Mouse (Mus musculus): ENCODE measurements around the gene Zfp101. TPM values are rescaled to one million over a fixed set of nuclear protein-coding genes. Genes with fewer than 3 reads are reported as not detected.

Zfp101 gene
- 7.5 TPM in 2 replicates for polyA plus RNA-seq (2015; fragmentation: Nextera tagmentation; extraction: Ambion mirVana)

GRCm38 (mm10) chr17:33394182-33395034 lies at the start of gene Zfp101:
Zfp101 (minus strand) TSS chr17:33394641.
- Histone ChIP-seq H3K9ac (peak within 1 kb of the TSS; percentile 70), H3K36me3 (no peaks in the 10 kb centered on the region), H3K4me2 (peak within 1 kb of the TSS; percentile 67), H3K4me3 (peak within 1 kb of the TSS; percentile 87), H3K27me3 (no peaks in the 10 kb centered on the region), H3K27ac (peak within 1 kb of the TSS; percentile 76), H3K4me1 (replicated peaks) (peaks cover 7% of the 10 kb centered on the region), H3K9me3 (replicated peaks) (no peaks in the 10 kb centered on the region)
- under 1% methylated on average over 44 of the region's 44 CpGs for WGBS
- ATAC-seq (replicated peaks; ENCODE audit: insufficient number of reproducible peaks, insufficient read depth, low FRiP score, low read depth), result peak; percentile 99

GRCm38 (mm10) chr17:33441159-33441558 lies 46.7 kb upstream of the Zfp101 start:
- no peaks in the 10 kb centered on the region for H3K36me3 ChIP-seq
- H3K4me1 ChIP-seq (replicated peaks), result peaks cover 6% of the 10 kb centered on the region
- no peaks in the 10 kb centered on the region for H3K27me3 ChIP-seq
- no peak overlapping the region for H3K27ac ChIP-seq
- H3K9me3 ChIP-seq (replicated peaks), result no peaks in the 10 kb centered on the region
- no peak overlapping the region for H3K4me2 ChIP-seq
- no peak overlapping the region for H3K4me3 ChIP-seq
- no peak for ATAC-seq (replicated peaks; ENCODE audit: insufficient number of reproducible peaks, insufficient read depth, low FRiP score, low read depth)
- H3K9ac ChIP-seq, result no peak overlapping the region

- Histone ChIP-seq H3K27ac (no peak overlapping the region), H3K27me3 (no peaks in the 10 kb centered on the region), H3K9me3 (replicated peaks) (no peaks in the 10 kb centered on the region), H3K4me1 (replicated peaks) (peaks cover 6% of the 10 kb centered on the region), H3K4me3 (no peak overlapping the region), H3K9ac (no peak overlapping the region), H3K4me2 (no peak overlapping the region), H3K36me3 (no peaks in the 10 kb centered on the region)
- ATAC-seq (replicated peaks; ENCODE audit: insufficient number of reproducible peaks, insufficient read depth, low FRiP score, low read depth), result peak; percentile 39; the same call in 1 of the 2 replicates
- WGBS, result 32% methylated on average over 5 of the region's 5 CpGs
These were observed 45.5 kb upstream of the Zfp101 start for GRCm38 (mm10) chr17:33439922-33440321.

GRCm38 (mm10) chr17:33439148-33439547 lies 44.7 kb upstream of the Zfp101 start:
- Histone ChIP-seq H3K4me2 (no peak overlapping the region), H3K27ac (no peak overlapping the region), H3K4me1 (replicated peaks) (peaks cover 6% of the 10 kb centered on the region), H3K9ac (no peak overlapping the region), H3K27me3 (no peaks in the 10 kb centered on the region), H3K36me3 (no peaks in the 10 kb centered on the region), H3K4me3 (no peak overlapping the region), H3K9me3 (replicated peaks) (no peaks in the 10 kb centered on the region)
- WGBS, result 71% methylated on average over 1 of the region's 1 CpGs
- no peak for ATAC-seq (replicated peaks; ENCODE audit: insufficient number of reproducible peaks, insufficient read depth, low FRiP score, low read depth)

DNA sequence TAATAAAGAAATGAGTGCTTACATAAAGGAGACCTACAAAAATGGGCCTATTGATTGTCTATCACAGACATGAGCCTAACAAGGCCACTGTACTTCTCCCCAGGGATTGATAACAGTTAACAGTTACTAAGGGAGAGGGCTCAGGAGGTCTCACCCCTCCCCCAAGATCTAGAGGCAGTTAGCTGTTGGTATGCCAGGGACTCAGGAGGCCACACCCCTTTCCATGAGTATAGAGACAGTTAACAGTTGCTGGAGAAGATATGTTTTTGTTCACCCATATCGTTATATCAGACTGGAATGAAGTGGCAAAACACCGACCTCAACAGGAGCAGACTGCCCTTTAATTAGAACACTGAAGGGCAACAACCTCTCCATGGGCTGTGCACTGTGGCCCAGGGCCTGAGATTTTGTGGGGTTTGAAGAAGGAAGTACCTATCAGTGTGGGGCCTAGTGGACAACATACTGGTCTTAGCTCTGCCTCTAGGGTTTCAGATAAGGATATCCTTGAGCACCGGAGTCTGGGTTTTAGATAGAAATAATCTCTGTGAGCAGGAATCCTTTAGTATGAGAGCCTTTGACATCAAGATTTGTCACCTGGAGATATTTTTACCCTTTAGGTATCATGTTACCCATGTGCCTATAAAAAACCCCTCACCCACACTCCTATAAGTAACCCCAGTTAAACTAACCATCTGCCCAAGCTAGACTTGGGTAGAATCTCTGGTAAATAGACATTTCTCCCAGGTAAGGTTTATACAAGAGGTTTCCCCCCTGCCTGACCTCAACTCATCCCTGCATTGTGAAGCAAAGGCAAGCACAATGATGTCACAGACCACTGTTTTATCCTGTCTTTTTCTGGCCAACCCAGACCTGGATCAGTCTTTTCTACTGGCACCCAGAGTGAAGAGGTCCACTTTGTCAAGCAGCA lies 37.8 kb upstream of the Zfp101 start, which contains the start of gene Actl9:
Gene Actl9, plus strand, starts transcription at position 878 of the 928 bp plus-strand sequence.
- Histone ChIP-seq H3K4me2 (no peak within 1 kb of the TSS), H3K27ac (no peak within 1 kb of the TSS), H3K36me3 (no peaks in the 10 kb centered on the region), H3K9me3 (replicated peaks) (no peaks in the 10 kb centered on the region), H3K4me3 (no peak within 1 kb of the TSS), H3K27me3 (no peaks in the 10 kb centered on the region), H3K9ac (no peak within 1 kb of the TSS), H3K4me1 (replicated peaks) (no peaks in the 10 kb centered on the region)
- WGBS, result 29% methylated on average over 3 of the region's 3 CpGs
- ATAC-seq (replicated peaks; ENCODE audit: insufficient number of reproducible peaks, insufficient read depth, low FRiP score, low read depth), result no peak

GRCm38 (mm10) chr17:33392271-33392670 lies 2.2 kb downstream of the Zfp101 start:
- no peaks in the 10 kb centered on the region for H3K9me3 ChIP-seq (replicated peaks)
- 90% methylated on average over 5 of the region's 5 CpGs for WGBS
- no peaks in the 10 kb centered on the region for H3K36me3 ChIP-seq
- no peak overlapping the region for H3K9ac ChIP-seq
- H3K4me3 ChIP-seq, result no peak overlapping the region
- H3K27me3 ChIP-seq, result no peaks in the 10 kb centered on the region
- no peak for ATAC-seq (replicated peaks; ENCODE audit: insufficient number of reproducible peaks, insufficient read depth, low FRiP score, low read depth)
- no peak overlapping the region for H3K27ac ChIP-seq
- no peak overlapping the region for H3K4me2 ChIP-seq
- peaks cover 7% of the 10 kb centered on the region for H3K4me1 ChIP-seq (replicated peaks)

DNA sequence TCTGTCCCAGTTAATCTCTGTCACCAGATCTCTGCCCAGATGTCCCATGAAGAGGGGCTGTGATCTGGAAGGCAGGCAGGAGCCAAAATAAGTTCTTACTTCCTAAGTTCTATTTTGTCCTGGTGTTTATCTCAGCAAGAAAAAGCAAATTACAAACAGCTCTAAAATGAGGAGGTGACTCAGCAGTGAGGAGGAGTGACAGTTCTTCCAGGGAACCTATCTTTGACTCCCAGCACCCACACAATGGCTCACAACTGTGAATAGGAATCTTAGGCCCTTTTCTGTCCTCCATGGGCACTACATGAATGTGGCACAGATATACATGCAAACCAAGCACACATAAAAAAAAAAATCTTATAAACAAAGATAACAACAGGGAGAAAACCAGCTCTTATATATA lies 8.7 kb downstream of the Zfp101 start:
- Histone ChIP-seq H3K9me3 (replicated peaks) (no peaks in the 10 kb centered on the region), H3K27ac (no peak overlapping the region), H3K27me3 (no peaks in the 10 kb centered on the region), H3K4me1 (replicated peaks) (no peaks in the 10 kb centered on the region), H3K4me2 (no peak overlapping the region), H3K36me3 (peaks cover 48% of the 10 kb centered on the region), H3K9ac (no peak overlapping the region), H3K4me3 (no peak overlapping the region)
- no peak for ATAC-seq (replicated peaks; ENCODE audit: insufficient number of reproducible peaks, insufficient read depth, low FRiP score, low read depth)

GRCm38 (mm10) chr17:33372795-33373194 lies 21.6 kb downstream of the Zfp101 start:
- Histone ChIP-seq H3K4me2 (no peak overlapping the region), H3K4me3 (no peak overlapping the region), H3K9me3 (replicated peaks) (no peaks in the 10 kb centered on the region), H3K9ac (no peak overlapping the region), H3K27me3 (no peaks in the 10 kb centered on the region), H3K4me1 (replicated peaks) (no peaks in the 10 kb centered on the region), H3K36me3 (no peaks in the 10 kb centered on the region), H3K27ac (no peak overlapping the region)
- ATAC-seq (replicated peaks; ENCODE audit: insufficient number of reproducible peaks, insufficient read depth, low FRiP score, low read depth), result no peak
- 83% methylated on average over 3 of the region's 3 CpGs for WGBS

DNA sequence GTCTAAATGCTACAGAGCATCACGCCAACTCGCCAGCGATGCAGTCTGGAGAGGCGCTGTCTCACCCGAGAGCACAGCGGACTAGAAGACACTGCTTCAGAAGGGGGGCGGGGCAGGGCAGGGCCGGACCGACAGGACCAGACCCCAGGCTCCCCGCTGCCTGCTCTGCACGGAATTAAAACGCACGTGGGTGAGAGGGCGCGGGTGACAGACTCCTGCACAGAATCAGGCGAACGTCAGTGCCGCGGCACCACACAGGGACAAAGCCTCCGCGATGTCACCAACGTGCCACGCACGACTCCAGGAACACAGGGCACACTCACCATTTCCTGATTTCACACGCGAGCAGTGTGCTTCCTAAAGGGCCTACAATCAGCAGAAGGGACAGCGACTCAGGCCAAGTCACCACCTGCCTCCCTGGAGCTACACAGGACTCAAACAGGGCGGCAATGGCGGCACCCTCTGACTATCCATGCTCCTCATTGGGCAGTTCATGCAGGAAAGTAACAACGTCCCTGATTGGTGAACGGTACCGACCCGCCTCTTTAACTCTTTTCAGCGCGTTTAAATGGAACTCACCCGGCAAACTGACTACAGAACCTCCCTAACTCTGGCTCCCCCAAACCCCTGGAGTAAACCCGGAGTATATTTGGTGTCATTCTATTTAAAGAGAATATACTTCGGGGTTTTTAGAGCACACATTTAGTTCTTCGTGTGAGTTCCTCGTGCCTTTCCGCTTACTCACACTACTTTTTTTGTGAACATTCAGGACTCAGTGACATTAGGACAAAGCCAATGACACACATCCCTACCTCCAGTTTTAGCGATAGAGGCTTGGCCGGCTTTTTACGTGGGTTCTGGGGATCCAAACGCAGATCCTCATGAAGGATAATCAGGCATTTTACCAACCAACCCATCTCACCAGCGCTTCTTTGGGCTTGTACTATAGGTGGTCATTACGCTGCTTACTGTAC lies 35.7 kb downstream of the Zfp101 start, which contains the start of gene Zfp81:
Gene Zfp81, minus strand, starts transcription at position 468 of the 974 bp plus-strand sequence.
- peak; percentile 100 for ATAC-seq (replicated peaks; ENCODE audit: insufficient number of reproducible peaks, insufficient read depth, low FRiP score, low read depth)
- 4% methylated on average over 47 of the region's 47 CpGs for WGBS
- H3K9ac ChIP-seq, result peak within 1 kb of the TSS; percentile 83

GRCm38 (mm10) chr17:33352981-33353380 lies 41.5 kb downstream of the Zfp101 start:
- H3K27me3 ChIP-seq, result no peaks in the 10 kb centered on the region
- 97% methylated on average over 1 of the region's 1 CpGs for WGBS
- peaks cover 8% of the 10 kb centered on the region; the same call in 1 of the 2 replicates for H3K9me3 ChIP-seq (replicated peaks)
- no peak for ATAC-seq (replicated peaks; ENCODE audit: insufficient number of reproducible peaks, insufficient read depth, low FRiP score, low read depth)
- H3K4me2 ChIP-seq, result no peak overlapping the region
- no peak overlapping the region for H3K4me3 ChIP-seq
- H3K9ac ChIP-seq, result no peak overlapping the region
- peaks cover 7% of the 10 kb centered on the region for H3K4me1 ChIP-seq (replicated peaks)
- no peak overlapping the region for H3K27ac ChIP-seq
- H3K36me3 ChIP-seq, result no peaks in the 10 kb centered on the region

More for the DNA sequence above, 35.7 kb downstream of the Zfp101 start, which contains the start of gene Zfp81:
- peak within 1 kb of the TSS; percentile 84 for H3K27ac ChIP-seq
- H3K9me3 ChIP-seq (replicated peaks), result no peaks in the 10 kb centered on the region
- H3K4me2 ChIP-seq, result peak within 1 kb of the TSS; percentile 87
- H3K4me3 ChIP-seq, result peak within 1 kb of the TSS; percentile 89
- no peaks in the 10 kb centered on the region for H3K27me3 ChIP-seq
- H3K36me3 ChIP-seq, result no peaks in the 10 kb centered on the region
- peaks cover 11% of the 10 kb centered on the region for H3K4me1 ChIP-seq (replicated peaks)

Data from heart, embryonic 15.5 days (tissue).